28 mouse cellular contexts compared by ENCODE assay signal in the genomic region with DNA sequence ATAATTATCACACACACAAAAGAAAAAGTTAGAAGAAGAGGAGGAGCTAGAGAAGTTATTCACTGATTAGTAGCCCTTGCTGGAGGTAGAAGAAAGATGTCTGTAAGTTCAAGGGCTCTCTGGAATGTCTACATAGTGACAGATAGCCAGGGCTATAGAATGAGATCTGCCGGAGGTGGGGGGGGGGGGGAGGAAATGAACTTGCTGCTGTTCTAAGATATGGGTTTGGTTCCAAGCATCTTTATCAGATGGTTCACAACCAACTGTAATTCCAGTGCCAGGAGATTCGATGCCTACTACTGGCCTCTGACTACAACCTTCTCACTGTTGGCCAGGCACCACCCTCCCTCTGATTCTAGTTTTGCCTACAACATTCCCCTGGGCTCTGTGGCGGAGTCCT. TPM values are rescaled to one million over a fixed set of nuclear protein-coding genes. Genes with fewer than 3 reads are reported as not detected.
DNase-seq lines count a peak whose midpoint lies in the region; ATAC-seq and TF ChIP-seq lines count a peak whose summit lies in the region.
"Had no signal": no experiment of that assay in that cellular context is flagged by ENCODE, and none has a peak within 500 bp of the region (broad histone marks: within the 10 kb centered on the region; RNA-seq: fewer than 3 reads in every experiment).

No protein-coding gene starts in this region.

- H3K27me3 ChIP-seq in MEL (ENCODE audit: control insufficient read depth in 1 of 2, insufficient read depth in 2 of 2, low read length in 2 of 2): no peaks in the 10 kb centered on the region
- H3K27me3 ChIP-seq in liver, embryonic 13.5 days: no peaks in the 10 kb centered on the region
- H3K27me3 ChIP-seq in forebrain, embryonic 15.5 days: no peaks in the 10 kb centered on the region
- H3K27me3 ChIP-seq in kidney, adult 2 months (replicated peaks; ENCODE audit: control insufficient read depth, insufficient read depth, low read length): no peaks in the 10 kb centered on the region
- H3K27me3 ChIP-seq: embryonic facial prominence, embryonic 15.5 days; forebrain, embryonic 13.5 days; heart, embryonic 12.5 days; hindbrain, embryonic 15.5 days; limb, embryonic 15.5 days; lung, embryonic 15.5 days; midbrain, embryonic 12.5 days had no signal

- peak; percentile 50 for DNase-seq in heart, adult 11 months
- DNase-seq in heart, adult 8-10 months (ENCODE audit: low spot score): no peak
- DNase-seq in MEL (ENCODE audit: low read depth, low spot score): peak; percentile 62
- DNase-seq in liver, embryonic 13.5 days: peak; percentile 13
- DNase-seq in embryo, embryonic 10 days (ENCODE audit: low spot score): no peak
- no peak for DNase-seq in kidney, adult 2 months
- DNase-seq: adrenal gland, postnatal 36 days; cerebellum, adult 18-20 months; cerebellum, postnatal 10 days; gastrocnemius, postnatal 14 days; kidney, adult 9 months; kidney, postnatal 10 days; layer of hippocampus, postnatal 36 days; left cerebral cortex, postnatal 4 days; right cerebral cortex, adult 18-20 months; spleen, adult 18-20 months; thymus, postnatal 25 days had no signal

- H3K4me3 ChIP-seq in MEL (ENCODE audit: control insufficient read depth in 1 of 2, insufficient read depth in 1 of 2, low read depth in 2 of 2, low read length in 2 of 2): peak overlapping the region; percentile 7 to 15; a peak in 3 of 4 replicates
- no peak overlapping the region for H3K4me3 ChIP-seq in liver, embryonic 13.5 days (replicated peaks)
- H3K4me3 ChIP-seq in forebrain, embryonic 15.5 days: no peak overlapping the region
- no peak overlapping the region for H3K4me3 ChIP-seq in kidney, adult 2 months (ENCODE audit: insufficient read depth, low read depth, low read length)
- H3K4me3 ChIP-seq: embryonic facial prominence, embryonic 10.5 days; embryonic facial prominence, embryonic 15.5 days; forebrain, embryonic 13.5 days; heart, embryonic 12.5 days; hindbrain, embryonic 15.5 days; limb, embryonic 15.5 days; lung, embryonic 15.5 days; midbrain, embryonic 12.5 days had no signal

- peak; percentile 64 to 76; a peak in 3 of 4 replicates for TF ChIP-seq EP300 in MEL (IDR thresholded peaks at IDR 0.05; ENCODE audit: low read depth in 1 of 2, low read length in 2 of 2)

- H3K4me2 ChIP-seq in liver, embryonic 13.5 days: 0 out of 2 replicates have a peak overlapping the region, but pooled peaks have one; percentile 17
- no peak overlapping the region for H3K4me2 ChIP-seq in forebrain, embryonic 15.5 days (replicated peaks)
- H3K4me2 ChIP-seq: embryonic facial prominence, embryonic 15.5 days; forebrain, embryonic 13.5 days; heart, embryonic 12.5 days; hindbrain, embryonic 15.5 days; limb, embryonic 15.5 days; lung, embryonic 15.5 days; midbrain, embryonic 12.5 days had no signal

- no peaks in the 10 kb centered on the region for H3K9me3 ChIP-seq in MEL (replicated peaks; ENCODE audit: insufficient read depth, low read length)
- H3K9me3 ChIP-seq in liver, embryonic 13.5 days (replicated peaks): no peaks in the 10 kb centered on the region
- H3K9me3 ChIP-seq in forebrain, embryonic 15.5 days: no peaks in the 10 kb centered on the region
- H3K9me3 ChIP-seq: embryonic facial prominence, embryonic 10.5 days; embryonic facial prominence, embryonic 15.5 days; forebrain, embryonic 13.5 days; heart, embryonic 12.5 days; hindbrain, embryonic 15.5 days; limb, embryonic 15.5 days; lung, embryonic 15.5 days had no signal

- peak overlapping the region; percentile 41; the same call in 1 of the 2 replicates for H3K27ac ChIP-seq in MEL (ENCODE audit: control insufficient read depth, low read depth, low read length)
- H3K27ac ChIP-seq in liver, embryonic 13.5 days: no peak overlapping the region
- H3K27ac ChIP-seq in forebrain, embryonic 15.5 days (replicated peaks): no peak overlapping the region
- no peak overlapping the region for H3K27ac ChIP-seq in kidney, adult 2 months (ENCODE audit: insufficient read depth, low read depth, low read length)
- H3K27ac ChIP-seq: embryonic facial prominence, embryonic 15.5 days; forebrain, embryonic 13.5 days; hindbrain, embryonic 15.5 days; limb, embryonic 15.5 days; lung, embryonic 15.5 days; midbrain, embryonic 12.5 days had no signal

- no peak for TF ChIP-seq POLR2A in MEL (IDR thresholded peaks at IDR 0.05; ENCODE audit: control insufficient read depth in 1 of 2, insufficient read depth in 1 of 2, low read depth in 1 of 2, low read length in 2 of 2, poor library complexity in 1 of 2)
- no peak for TF ChIP-seq POLR2A in kidney, adult 2 months (IDR thresholded peaks at IDR 0.05; ENCODE audit: low read depth, low read length)

- peaks cover 26 to 27% of the 10 kb centered on the region in 2 experiments for H3K4me1 ChIP-seq in MEL (ENCODE audit: control insufficient read depth in 1 of 2, insufficient read depth in 2 of 2, low read length in 2 of 2)
- H3K4me1 ChIP-seq in liver, embryonic 13.5 days (replicated peaks): peaks cover 46% of the 10 kb centered on the region
- 0 out of 2 replicates have a peak, but pooled peaks cover 3% of the 10 kb centered on the region for H3K4me1 ChIP-seq in forebrain, embryonic 15.5 days
- 0 out of 2 replicates have a peak, but pooled peaks cover 3% of the 10 kb centered on the region for H3K4me1 ChIP-seq in kidney, adult 2 months (ENCODE audit: control insufficient read depth, insufficient read depth, low read length)
- H3K4me1 ChIP-seq: limb, embryonic 15.5 days had no signal

- no peak for TF ChIP-seq CTCF in MEL (IDR thresholded peaks at IDR 0.05 in 2 of 3, conservative IDR thresholded peaks at IDR 0.05 in 1 of 3; ENCODE audit: control insufficient read depth in 1 of 3, insufficient read depth in 1 of 3, low read depth in 2 of 3, low read length in 3 of 3, poor library complexity in 1 of 3, severe bottlenecking in 1 of 3)
- TF ChIP-seq CTCF in kidney, adult 2 months (conservative IDR thresholded peaks at IDR 0.05; ENCODE audit: insufficient read depth, insufficient read length, low read depth, low read length): no peak

- no peak overlapping the region for H3K9ac ChIP-seq in MEL (ENCODE audit: control insufficient read depth, low read depth, low read length, poor library complexity, severe bottlenecking)
- no peak overlapping the region for H3K9ac ChIP-seq in liver, embryonic 13.5 days
- no peak overlapping the region for H3K9ac ChIP-seq in forebrain, embryonic 15.5 days (replicated peaks)
- H3K9ac ChIP-seq: embryonic facial prominence, embryonic 15.5 days; forebrain, embryonic 13.5 days; heart, embryonic 12.5 days; hindbrain, embryonic 15.5 days; limb, embryonic 15.5 days; lung, embryonic 15.5 days; midbrain, embryonic 12.5 days had no signal

- ATAC-seq in liver, embryonic 13.5 days (ENCODE audit: low read depth): peak; percentile 83
- peak; percentile 71 for ATAC-seq in megakaryocyte progenitor cell, adult 5-6 weeks (replicated peaks; ENCODE audit: poor library complexity)
- no peak for ATAC-seq in forebrain, embryonic 15.5 days (replicated peaks)
- ATAC-seq: forebrain, embryonic 13.5 days; inflammation-experienced regulatory T-cells, adult 6 months had no signal

- peaks cover 0 to 33% of the 10 kb centered on the region in 2 experiments; a peak in 2 of 4 replicates for H3K36me3 ChIP-seq in MEL (ENCODE audit: control insufficient read depth in 1 of 2, insufficient read depth in 2 of 2, low read length in 2 of 2)
- H3K36me3 ChIP-seq in liver, embryonic 13.5 days: no peaks in the 10 kb centered on the region
- H3K36me3 ChIP-seq in forebrain, embryonic 15.5 days: no peaks in the 10 kb centered on the region
- H3K36me3 ChIP-seq in kidney, adult 2 months (ENCODE audit: control insufficient read depth, insufficient read depth, low read length): no peaks in the 10 kb centered on the region
- H3K36me3 ChIP-seq: embryonic facial prominence, embryonic 10.5 days; embryonic facial prominence, embryonic 15.5 days; heart, embryonic 12.5 days; hindbrain, embryonic 15.5 days; limb, embryonic 15.5 days; lung, embryonic 15.5 days; midbrain, embryonic 12.5 days had no signal

- no peaks in the 10 kb centered on the region for H3K79me2 ChIP-seq in MEL (ENCODE audit: control insufficient read depth, insufficient read depth, low read length, poor library complexity)

- 24% methylated on average over 3 of the region's 3 CpGs for WGBS in liver, embryonic 13.5 days (ENCODE audit: insufficient replicate concordance)
- 94% methylated on average over 3 of the region's 3 CpGs for WGBS in forebrain, embryonic 15.5 days
- WGBS in kidney, adult 2 months: 75% methylated on average over 3 of the region's 3 CpGs

- no peak for TF ChIP-seq RAD21 in MEL (IDR thresholded peaks at IDR 0.05; ENCODE audit: low read depth, low read length)

TF ChIP-seq in MEL, 35 proteins besides CTCF, POLR2A, EP300 and RAD21 (continues in another document):
- TF ChIP-seq TCF12 (IDR thresholded peaks at IDR 0.05; ENCODE audit: low read depth, low read length): peak; percentile 71; the same call in 1 of the 2 replicates
- TF ChIP-seq KAT2A (conservative IDR thresholded peaks at IDR 0.05; ENCODE audit: low read depth, low read length): no peak
- TF ChIP-seq POLR2AphosphoS5 (IDR thresholded peaks at IDR 0.05; ENCODE audit: borderline replicate concordance, low read depth, low read length): no peak
- peak; percentile 32; the same call in 1 of the 2 replicates for TF ChIP-seq MYB (IDR thresholded peaks at IDR 0.05; ENCODE audit: low read depth, low read length)
- TF ChIP-seq GABPA (IDR thresholded peaks at IDR 0.05; ENCODE audit: low read depth, low read length): no peak

RNA-seq across cellular contexts. Expression of a gene that starts 46.9 kb away (rescaled TPM):
- 10 to 100 TPM; 35.7 to 51.4 (median 39.9) TPM for total RNA-seq in heart, adult 8-10 months (2022)
- total RNA-seq in MEL (2012; rRNA removed): 14.0 and 33.0 TPM in 2 replicates
- polyA plus RNA-seq in MEL (2012; ENCODE audit: insufficient read depth in 1 of 2, insufficient read length in 2 of 2, low read depth in 1 of 2, low replicate concordance in 2 of 2, missing spikeins in 1 of 2): 10 to 100 TPM in 1 of 2 experiments, not detected in 1; 52.9 TPM
- polyA plus RNA-seq in liver, embryonic 13.5 days (2015; fragmentation: Nextera tagmentation; extraction: Ambion mirVana): 29.5 and 34.7 TPM in 2 replicates
- 36.6 and 37.5 TPM in 2 replicates for total RNA-seq in megakaryocyte progenitor cell, adult 5-6 weeks (2015)
- 43.8 and 46.8 TPM in 2 replicates for total RNA-seq in megakaryocyte progenitor cell, adult 5-6 weeks (2017)
- polyA plus RNA-seq in forebrain, embryonic 15.5 days (2015; fragmentation: Nextera tagmentation; extraction: Ambion mirVana): 29.9 and 31.5 TPM in 2 replicates
- polyA plus RNA-seq in kidney, adult 2 months (2012; rRNA removed): 52.9 and 61.6 TPM in 2 replicates

RNA-seq across cellular contexts. Expression of a gene that starts 53.3 kb away (rescaled TPM):
- total RNA-seq in heart, adult 8-10 months (2022): 10 to 100 TPM; 52.4 to 81.0 (median 72.0) TPM
- total RNA-seq in MEL (2012; rRNA removed): 459 and 531 TPM in 2 replicates
- 100 to 1,000 TPM; 428 to 526 TPM for polyA plus RNA-seq in MEL (2012; ENCODE audit: insufficient read depth in 1 of 2, insufficient read length in 2 of 2, low read depth in 1 of 2, low replicate concordance in 2 of 2, missing spikeins in 1 of 2)
- polyA plus RNA-seq in liver, embryonic 13.5 days (2015; fragmentation: Nextera tagmentation; extraction: Ambion mirVana): 109 and 115 TPM in 2 replicates
- total RNA-seq in megakaryocyte progenitor cell, adult 5-6 weeks (2015): 55.6 and 57.3 TPM in 2 replicates
- 46.9 and 62.8 TPM in 2 replicates for total RNA-seq in megakaryocyte progenitor cell, adult 5-6 weeks (2017)
- polyA plus RNA-seq in forebrain, embryonic 15.5 days (2015; fragmentation: Nextera tagmentation; extraction: Ambion mirVana): 130 and 136 TPM in 2 replicates
- polyA plus RNA-seq in kidney, adult 2 months (2012; rRNA removed): 250 and 253 TPM in 2 replicates

Comparison
In these comparisons a context has a peak if more than half of its experiments do, and no peak if none do; other contexts are left out.
1. DNase-seq: peak in heart, adult 11 months (single experiment), MEL (single experiment) and liver, embryonic 13.5 days (single experiment); none in heart, adult 8-10 months (single experiment), embryo, embryonic 10 days (single experiment) and kidney, adult 2 months (single experiment).
2. H3K4me3 ChIP-seq: peak in MEL (2 of 2); none in liver, embryonic 13.5 days (single experiment), forebrain, embryonic 15.5 days (single experiment) and kidney, adult 2 months (single experiment).